ENCODE assay signal across 8 mouse cellular contexts in the genomic region with DNA sequence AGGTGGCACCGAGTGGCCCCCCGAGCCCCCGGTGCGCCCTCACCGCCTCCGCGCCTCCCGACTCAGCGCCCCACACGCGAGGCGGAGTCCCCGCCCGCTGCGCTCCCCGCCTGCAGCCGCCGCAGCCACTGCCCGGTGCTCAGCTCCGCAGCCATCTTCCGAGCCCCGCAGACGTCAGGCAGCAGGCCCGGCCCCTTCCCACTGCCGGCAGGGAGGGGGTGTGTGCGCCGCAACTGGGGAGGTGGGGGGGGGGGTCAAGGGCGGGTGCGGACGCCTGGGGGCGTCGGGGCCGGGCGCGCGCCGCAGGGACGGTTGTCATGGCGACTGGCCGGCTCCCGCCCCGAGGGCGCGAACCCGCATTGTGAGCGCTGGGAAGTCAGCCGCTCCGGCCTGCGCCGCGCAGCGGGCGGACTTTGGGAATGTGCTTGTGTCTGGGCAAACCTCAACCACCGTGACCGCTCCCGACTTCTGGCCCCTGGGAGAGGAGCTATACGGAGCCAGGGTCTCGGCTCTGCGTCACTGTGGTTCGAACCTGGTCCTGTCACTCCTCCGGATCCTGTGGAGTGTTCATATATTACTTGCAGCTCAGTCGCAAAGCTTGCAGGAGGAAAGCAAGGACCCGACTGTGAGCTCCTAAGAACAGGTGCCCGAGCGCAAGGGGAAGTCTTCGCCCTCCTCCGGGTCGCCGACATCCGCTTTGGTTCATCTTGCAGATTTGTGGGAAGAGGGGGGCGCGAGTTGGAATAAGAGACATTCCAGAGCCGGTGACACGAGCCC. TPM values are rescaled to one million over a fixed set of nuclear protein-coding genes. Genes with fewer than 3 reads are reported as not detected.
DNase-seq lines count a peak whose midpoint lies in the region; ATAC-seq lines count a peak whose summit lies in the region.

A gene (minus strand): TSS at position 160 of the 777 bp plus-strand sequence.

- H3K4me3 ChIP-seq in hindbrain, embryonic 11.5 days (ENCODE audit: low read depth, low read length) = peak within 1 kb of the TSS; percentile 94

- H3K9ac ChIP-seq in hindbrain, embryonic 11.5 days (ENCODE audit: low read depth, low read length) = peak within 1 kb of the TSS; percentile 80

- peak; percentile 87 for DNase-seq in Muller cell, postnatal 12 days (ENCODE audit: inconsistent ontology term)
- peak; percentile 73 for DNase-seq in cerebellum, adult 9-11 months
- DNase-seq in frontal cortex, adult 2 months (ENCODE audit: extremely low spot score in 1 of 2, low spot score in 1 of 2) = peak; percentile 34 to 68
- DNase-seq in hindbrain, embryonic 11.5 days (ENCODE audit: low spot score) = peak; percentile 87
- peak; percentile 56 to 59 for DNase-seq in layer of hippocampus, postnatal 25 days (ENCODE audit: extremely low spot score in 1 of 2, low spot score in 1 of 2)
- DNase-seq in lung, postnatal 25 days (ENCODE audit: low spot score) = peak; percentile 42
- DNase-seq in retina, postnatal 1 day = peak; percentile 79
- DNase-seq in thymus, postnatal 4 days = peak; percentile 69

- 0% methylated on average over 38 of the region's 74 CpGs for WGBS in hindbrain, embryonic 11.5 days

- no peaks in the 10 kb centered on the region for H3K27me3 ChIP-seq in hindbrain, embryonic 11.5 days (ENCODE audit: control insufficient read depth, insufficient read depth, low read length)

- 0 out of 2 replicates have a peak, but pooled peaks cover 2% of the 10 kb centered on the region for H3K36me3 ChIP-seq in hindbrain, embryonic 11.5 days (ENCODE audit: control insufficient read depth, insufficient read depth, low read length)

- ATAC-seq in hindbrain, embryonic 11.5 days (ENCODE audit: low FRiP score) = peak; percentile 88

- H3K27ac ChIP-seq in hindbrain, embryonic 11.5 days (ENCODE audit: low read depth, low read length) = peak within 1 kb of the TSS; percentile 82

- H3K4me2 ChIP-seq in hindbrain, embryonic 11.5 days (replicated peaks; ENCODE audit: low read depth, low read length) = peak within 1 kb of the TSS; percentile 91

- no peaks in the 10 kb centered on the region for H3K9me3 ChIP-seq in hindbrain, embryonic 11.5 days (ENCODE audit: control insufficient read depth, low read length)

- H3K4me1 ChIP-seq in hindbrain, embryonic 11.5 days (replicated peaks; ENCODE audit: control insufficient read depth, insufficient read depth, low read length) = no peaks in the 10 kb centered on the region

RNA-seq across cellular contexts. Expression of the gene that starts here (rescaled TPM):
- polyA plus RNA-seq in frontal cortex, adult 2 months (2012; rRNA removed) = 71.9 and 80.2 TPM in 2 replicates
- 6.3 and 6.8 TPM in 2 replicates for polyA plus RNA-seq in hindbrain, embryonic 11.5 days (2014; fragmentation: Nextera tagmentation; extraction: Ambion mirVana)
- 10 to 100 TPM; 82.9 to 86.4 TPM for total RNA-seq in layer of hippocampus, postnatal 25 days (2021)

Comparison
In these comparisons a context has a peak if more than half of its experiments do, and no peak if none do; other contexts are left out.
1. Peak in every context shown above with its lines: DNase-seq, ATAC-seq, H3K4me3 ChIP-seq and H3K27ac ChIP-seq.